Mouse (Mus musculus) liver, postnatal 0 days (tissue): ENCODE results near the gene Rnase4. TPM values are rescaled to one million over a fixed set of nuclear protein-coding genes. Genes with fewer than 3 reads are reported as not detected.

Experiments used
- ATAC-seq: fragments of 200-750 bp; cut with Nextera tagmentation; 2 replicates; pipeline ENCODE4 v1.8.0; 2017; ENCODE audit warnings: mild to moderate bottlenecking, moderate library complexity
- DNase-seq: peaks from one replicate; pipeline ENCODE4 v3.0.0-alpha.2; 2016
- H3K27ac ChIP-seq: fragments of 300-500 bp; sonication (generic); 2 replicates; pipeline ENCODE4 v1.5.1; 2014; ENCODE audit warnings: antibody characterized with exemption, moderate library complexity, mild to moderate bottlenecking, low read depth
- H3K27me3 ChIP-seq: fragments of 300-500 bp; sonication (generic); 2 replicates; pipeline ENCODE4 v1.6.1; 2014; ENCODE audit warnings: low read length, control low read depth, mixed read lengths; ENCODE audit not compliant: insufficient read depth
- H3K36me3 ChIP-seq: fragments of 300-500 bp; sonication (generic); replicated peaks from 2 replicates; pipeline ENCODE4 v1.6.1; 2014; ENCODE audit warnings: mild to moderate bottlenecking, control low read depth, low read length, moderate library complexity, mixed read lengths; ENCODE audit not compliant: insufficient read depth
- H3K4me1 ChIP-seq: fragments of 300-500 bp; sonication (generic); 2 replicates; pipeline ENCODE4 v1.6.1; 2014; ENCODE audit warnings: antibody characterized with exemption, mild to moderate bottlenecking, control low read depth; ENCODE audit not compliant: insufficient read depth
- H3K4me2 ChIP-seq: fragments of 300-500 bp; sonication (generic); 2 replicates; pipeline ENCODE4 v1.6.1; 2014; ENCODE audit warnings: low read depth, mild to moderate bottlenecking, low read length, moderate library complexity, mixed read lengths
- H3K4me3 ChIP-seq: fragments of 300-500 bp; sonication (generic); 2 replicates; pipeline ENCODE4 v1.5.1; 2014; ENCODE audit warnings: low read depth, low read length
- H3K9ac ChIP-seq: fragments of 300-500 bp; sonication (generic); replicated peaks from 2 replicates; pipeline ENCODE4 v1.6.1; 2014; ENCODE audit warnings: mild to moderate bottlenecking, moderate library complexity
- H3K9me3 ChIP-seq: fragments of 300-500 bp; sonication (generic); 2 replicates; pipeline ENCODE4 v1.6.1; 2016; ENCODE audit warnings: mild to moderate bottlenecking, control low read depth, low read length, mixed read lengths
- CTCF ChIP-seq: sonication (generic); IDR thresholded peaks from 2 replicates; pipeline ENCODE4 v1.5.1; 2016; ENCODE audit warnings: antibody characterized with exemption, low read depth
- EP300 ChIP-seq: IDR thresholded peaks from 2 replicates; pipeline ENCODE4 v1.6.1; 2016; ENCODE audit warnings: antibody characterized with exemption, low read depth, mild to moderate bottlenecking
- WGBS: fragments of 180-500 bp; shearing (Covaris S2); extraction: QIAGEN DNeasy Blood & Tissue Kit; methylation state at CpG from one replicate; pipeline ENCODE4 v1.1.7; 2014; ENCODE audit not compliant: insufficient replicate concordance; 5-methylcytosine and 5-hydroxymethylcytosine counted together
- polyA plus RNA-seq: library from polyadenylated mRNA; unstranded; fragments of >200 nt; fragmentation: Nextera tagmentation; extraction: Ambion mirVana; gene quantifications from 2 replicates; pipeline ENCODE4 v1.2.1, GENCODE M21; 2015

Gene Rnase4
- polyA plus RNA-seq, 1 experiment from 2014 or later = 221 TPM

GRCm38 (mm10) chr14:51113916-51114560, 23.2 kb downstream of the Rnase4 start, which contains the start of gene Eddm3b:
Gene Eddm3b (plus strand): TSS chr14:51114426.
- Histone ChIP-seq H3K4me1 (no peaks in the 10 kb centered on the region), H3K9ac (no peak within 1 kb of the TSS), H3K36me3 (no peaks in the 10 kb centered on the region), H3K4me3 (no peak within 1 kb of the TSS), H3K27ac (no peak within 1 kb of the TSS), H3K4me2 (no peak within 1 kb of the TSS), H3K9me3 (peaks cover under 1% of the 10 kb centered on the region; the same call in 1 of the 2 replicates), H3K27me3 (no peaks in the 10 kb centered on the region)
- TF ChIP-seq CTCF (no peak), EP300 (no peak)
- no peak for DNase-seq
- WGBS = 63% methylated on average over 12 of the region's 12 CpGs
- no peak for ATAC-seq

- Histone ChIP-seq H3K9me3 (no peaks in the 10 kb centered on the region), H3K4me1 (peaks cover 33% of the 10 kb centered on the region), H3K4me2 (no peak overlapping the region), H3K4me3 (no peak overlapping the region), H3K27me3 (no peaks in the 10 kb centered on the region), H3K27ac (no peak overlapping the region), H3K9ac (no peak overlapping the region), H3K36me3 (no peaks in the 10 kb centered on the region)
- DNase-seq (no peak), ATAC-seq (no peak)
- WGBS = 83% methylated on average over 6 of the region's 6 CpGs
- no peak for TF ChIP-seq CTCF
- TF ChIP-seq EP300 = no peak
Measured at GRCm38 (mm10) chr14:51125684-51126083, 34.8 kb downstream of the Rnase4 start.

GRCm38 (mm10) chr14:51127648-51128258, 36.9 kb downstream of the Rnase4 start:
- peak; percentile 83 for ATAC-seq
- TF ChIP-seq EP300 = no peak
- peak; percentile 25 for TF ChIP-seq CTCF
- peak; percentile 77 for DNase-seq
- Histone ChIP-seq H3K36me3 (no peaks in the 10 kb centered on the region), H3K27ac (peak overlapping the region; percentile 85), H3K4me1 (peaks cover 50% of the 10 kb centered on the region), H3K4me2 (peak overlapping the region; percentile 36), H3K9ac (no peak overlapping the region), H3K27me3 (no peaks in the 10 kb centered on the region), H3K9me3 (no peaks in the 10 kb centered on the region), H3K4me3 (no peak overlapping the region)
- WGBS = 44% methylated on average over 2 of the region's 2 CpGs

- Histone ChIP-seq H3K27me3 (no peaks in the 10 kb centered on the region), H3K9ac (peak overlapping the region; percentile 52), H3K27ac (peak overlapping the region; percentile 85), H3K36me3 (no peaks in the 10 kb centered on the region), H3K9me3 (no peaks in the 10 kb centered on the region), H3K4me2 (peak overlapping the region; percentile 66), H3K4me1 (peaks cover 50% of the 10 kb centered on the region), H3K4me3 (peak overlapping the region; percentile 35)
- ATAC-seq = no peak
- 37% methylated on average over 9 of the region's 9 CpGs for WGBS
- TF ChIP-seq CTCF = no peak
- no peak for TF ChIP-seq EP300
- DNase-seq = no peak
Measured at GRCm38 (mm10) chr14:51128775-51129623, 38.1 kb downstream of the Rnase4 start.

- no peaks in the 10 kb centered on the region for H3K27me3 ChIP-seq
- no peaks in the 10 kb centered on the region for H3K9me3 ChIP-seq
- no peak for ATAC-seq
- H3K4me3 ChIP-seq = peak overlapping the region; percentile 35; the same call in 1 of the 2 replicates
- peak overlapping the region; percentile 85 for H3K27ac ChIP-seq
- H3K9ac ChIP-seq = peak overlapping the region; percentile 39
- DNase-seq = no peak
- peaks cover 50% of the 10 kb centered on the region for H3K4me1 ChIP-seq
- H3K4me2 ChIP-seq = peak overlapping the region; percentile 66
- no peaks in the 10 kb centered on the region for H3K36me3 ChIP-seq
- no peak for TF ChIP-seq CTCF
- TF ChIP-seq EP300 = no peak
- WGBS = 31% methylated on average over 4 of the region's 4 CpGs
Measured at GRCm38 (mm10) chr14:51129624-51129975, 38.7 kb downstream of the Rnase4 start.
